Mouse (Mus musculus): ENCODE results near the gene Bglap.

Bglap gene

GRCm38 (mm10) chr3:88350732-88351131, 33.5 kb downstream of the Bglap start:
- DNase-seq (ENCODE audit: low spot score in 2 of 2), result no peak

- no peak for DNase-seq (ENCODE audit: low spot score in 2 of 2)
These were observed 45.3 kb downstream of the Bglap start for GRCm38 (mm10) chr3:88339006-88339405.

GRCm38 (mm10) chr3:88338316-88338715, 45.9 kb downstream of the Bglap start:
- DNase-seq (ENCODE audit: low spot score in 2 of 2), result no peak

GRCm38 (mm10) chr3:88337367-88338020, 46.8 kb downstream of the Bglap start:
- DNase-seq (ENCODE audit: low spot score in 2 of 2), result no peak

- peak; percentile 97 to 98 for DNase-seq (ENCODE audit: low spot score in 2 of 2)
These were observed 47.9 kb downstream of the Bglap start, which contains the start of the genes Tmem79 and Smg5 for GRCm38 (mm10) chr3:88336058-88337013. TSS of gene Tmem79 (minus strand) at chr3:88336148. TSS of gene Smg5 (plus strand) at chr3:88336260.

GRCm38 (mm10) chr3:88335436-88336053, 48.7 kb downstream of the Bglap start:
- no peak for DNase-seq (ENCODE audit: low spot score in 2 of 2)

GRCm38 (mm10) chr3:88334902-88335435, 49.3 kb downstream of the Bglap start:
- no peak for DNase-seq (ENCODE audit: low spot score in 2 of 2)

GRCm38 (mm10) chr3:88334029-88334658, 50.1 kb downstream of the Bglap start:
- no peak for DNase-seq (ENCODE audit: low spot score in 2 of 2)
